13 mouse cellular contexts compared by ENCODE assay signal in genomic region chr2:84241986-84242385, GRCm38 (mm10).
DNase-seq lines count a peak whose midpoint lies in the region; ATAC-seq lines count a peak whose summit lies in the region.
"Had no signal": no experiment of that assay in that cellular context is flagged by ENCODE, and none has a peak within 500 bp of the region (broad histone marks: within the 10 kb centered on the region; RNA-seq: fewer than 3 reads in every experiment).

No protein-coding gene starts in this region.

- no peaks in the 10 kb centered on the region for H3K9me3 ChIP-seq in hindbrain, embryonic 13.5 days
- no peaks in the 10 kb centered on the region for H3K9me3 ChIP-seq in hindbrain, embryonic 11.5 days (ENCODE audit: control insufficient read depth, low read length)
- H3K9me3 ChIP-seq in midbrain, embryonic 11.5 days (ENCODE audit: control insufficient read depth, low read length): no peaks in the 10 kb centered on the region
- no peaks in the 10 kb centered on the region for H3K9me3 ChIP-seq in midbrain, embryonic 10.5 days (replicated peaks)
- H3K9me3 ChIP-seq in midbrain, embryonic 13.5 days: no peaks in the 10 kb centered on the region
- H3K9me3 ChIP-seq: heart, embryonic 15.5 days had no signal

- H3K4me1 ChIP-seq in hindbrain, embryonic 13.5 days (replicated peaks): peaks cover 4% of the 10 kb centered on the region; the same call in 1 of the 2 replicates
- no peaks in the 10 kb centered on the region for H3K4me1 ChIP-seq in hindbrain, embryonic 11.5 days (replicated peaks; ENCODE audit: control insufficient read depth, insufficient read depth, low read length)
- 0 out of 2 replicates have a peak, but pooled peaks cover 2% of the 10 kb centered on the region for H3K4me1 ChIP-seq in midbrain, embryonic 11.5 days (ENCODE audit: control insufficient read depth, insufficient read depth, low read length)
- peaks cover 11% of the 10 kb centered on the region for H3K4me1 ChIP-seq in midbrain, embryonic 10.5 days
- H3K4me1 ChIP-seq in midbrain, embryonic 13.5 days (replicated peaks): 0 out of 2 replicates have a peak, but pooled peaks cover 5% of the 10 kb centered on the region

- no peak overlapping the region for H3K4me2 ChIP-seq in hindbrain, embryonic 13.5 days
- H3K4me2 ChIP-seq in hindbrain, embryonic 11.5 days (replicated peaks; ENCODE audit: low read depth, low read length): no peak overlapping the region
- no peak overlapping the region for H3K4me2 ChIP-seq in midbrain, embryonic 11.5 days
- no peak overlapping the region for H3K4me2 ChIP-seq in midbrain, embryonic 13.5 days (replicated peaks)
- H3K4me2 ChIP-seq: heart, embryonic 15.5 days had no signal

- 27% methylated on average over 1 of the region's 1 CpGs for WGBS in hindbrain, embryonic 13.5 days
- 41% methylated on average over 1 of the region's 1 CpGs for WGBS in hindbrain, embryonic 11.5 days
- WGBS in midbrain, embryonic 11.5 days: 34% methylated on average over 1 of the region's 1 CpGs
- 54% methylated on average over 1 of the region's 1 CpGs for whole genome bisulfite sequencing in midbrain, embryonic 10.5 days
- 24% methylated on average over 1 of the region's 1 CpGs for WGBS in midbrain, embryonic 13.5 days

- no peak overlapping the region for H3K9ac ChIP-seq in hindbrain, embryonic 13.5 days
- no peak overlapping the region for H3K9ac ChIP-seq in hindbrain, embryonic 11.5 days (ENCODE audit: low read depth, low read length)
- no peak overlapping the region for H3K9ac ChIP-seq in midbrain, embryonic 11.5 days (ENCODE audit: low read length)
- H3K9ac ChIP-seq in midbrain, embryonic 13.5 days (replicated peaks): no peak overlapping the region
- H3K9ac ChIP-seq: heart, embryonic 15.5 days had no signal

- no peaks in the 10 kb centered on the region for H3K27me3 ChIP-seq in hindbrain, embryonic 13.5 days
- H3K27me3 ChIP-seq in hindbrain, embryonic 11.5 days (ENCODE audit: control insufficient read depth, insufficient read depth, low read length): no peaks in the 10 kb centered on the region
- H3K27me3 ChIP-seq in midbrain, embryonic 11.5 days (ENCODE audit: control insufficient read depth, insufficient read depth, low read length): no peaks in the 10 kb centered on the region; the same call in 1 of the 2 replicates
- peaks cover 59% of the 10 kb centered on the region for H3K27me3 ChIP-seq in midbrain, embryonic 10.5 days (ENCODE audit: low read depth, poor library complexity, severe bottlenecking)
- H3K27me3 ChIP-seq in midbrain, embryonic 13.5 days: no peaks in the 10 kb centered on the region
- H3K27me3 ChIP-seq: heart, embryonic 15.5 days had no signal

- 0 out of 2 replicates have a peak, but pooled peaks have one; percentile 39 for ATAC-seq in hindbrain, embryonic 13.5 days (ENCODE audit: low FRiP score)
- ATAC-seq in hindbrain, embryonic 11.5 days (ENCODE audit: low FRiP score): no peak
- ATAC-seq in midbrain, embryonic 11.5 days (ENCODE audit: low FRiP score): peak; percentile 66; the same call in 1 of the 2 replicates
- peak; percentile 69 for ATAC-seq in midbrain, embryonic 13.5 days
- ATAC-seq: lung, postnatal 0 days had no signal

- no peak for DNase-seq in hindbrain, embryonic 11.5 days (ENCODE audit: low spot score)
- no peak for DNase-seq in midbrain, embryonic 11.5 days (ENCODE audit: low spot score, missing footprints)
- DNase-seq in midbrain, embryonic 10.5 days (ENCODE audit: low spot score): no peak
- no peak for DNase-seq in adrenal gland, postnatal 25 days
- DNase-seq in adrenal gland, adult 2 months: no peak
- DNase-seq: cerebellum, adult 8-10 months; right cerebral cortex, postnatal 25 days; thymus, postnatal 4 days had no signal

- H3K27ac ChIP-seq in hindbrain, embryonic 13.5 days: no peak overlapping the region
- H3K27ac ChIP-seq in hindbrain, embryonic 11.5 days (ENCODE audit: low read depth, low read length): no peak overlapping the region
- no peak overlapping the region for H3K27ac ChIP-seq in midbrain, embryonic 11.5 days (ENCODE audit: low read depth, low read length)
- no peak overlapping the region for H3K27ac ChIP-seq in midbrain, embryonic 10.5 days (replicated peaks)
- H3K27ac ChIP-seq in midbrain, embryonic 13.5 days: no peak overlapping the region
- H3K27ac ChIP-seq: heart, embryonic 15.5 days; left cerebral cortex, adult 2 months had no signal

- no peak overlapping the region for H3K4me3 ChIP-seq in hindbrain, embryonic 13.5 days
- H3K4me3 ChIP-seq in hindbrain, embryonic 11.5 days (ENCODE audit: low read depth, low read length): no peak overlapping the region
- H3K4me3 ChIP-seq in midbrain, embryonic 11.5 days (ENCODE audit: low read depth, low read length): no peak overlapping the region
- no peak overlapping the region for H3K4me3 ChIP-seq in midbrain, embryonic 10.5 days
- no peak overlapping the region for H3K4me3 ChIP-seq in midbrain, embryonic 13.5 days (replicated peaks)
- H3K4me3 ChIP-seq: heart, embryonic 15.5 days; left cerebral cortex, adult 2 months had no signal

- no peaks in the 10 kb centered on the region for H3K36me3 ChIP-seq in hindbrain, embryonic 13.5 days
- H3K36me3 ChIP-seq in hindbrain, embryonic 11.5 days (ENCODE audit: control insufficient read depth, insufficient read depth, low read length): no peaks in the 10 kb centered on the region
- no peaks in the 10 kb centered on the region for H3K36me3 ChIP-seq in midbrain, embryonic 11.5 days (ENCODE audit: control insufficient read depth, insufficient read depth, low read length)
- H3K36me3 ChIP-seq in midbrain, embryonic 10.5 days: no peaks in the 10 kb centered on the region
- H3K36me3 ChIP-seq in midbrain, embryonic 13.5 days: no peaks in the 10 kb centered on the region
- H3K36me3 ChIP-seq: heart, embryonic 15.5 days had no signal
